Mouse (Mus musculus): Measurements from ENCODE around the gene Cux1. TPM values are rescaled to one million over a fixed set of nuclear protein-coding genes. Genes with fewer than 3 reads are reported as not detected.

Cux1 gene
- polyA plus RNA-seq, 1 experiment from 2014 or later: 114 TPM

DNA sequence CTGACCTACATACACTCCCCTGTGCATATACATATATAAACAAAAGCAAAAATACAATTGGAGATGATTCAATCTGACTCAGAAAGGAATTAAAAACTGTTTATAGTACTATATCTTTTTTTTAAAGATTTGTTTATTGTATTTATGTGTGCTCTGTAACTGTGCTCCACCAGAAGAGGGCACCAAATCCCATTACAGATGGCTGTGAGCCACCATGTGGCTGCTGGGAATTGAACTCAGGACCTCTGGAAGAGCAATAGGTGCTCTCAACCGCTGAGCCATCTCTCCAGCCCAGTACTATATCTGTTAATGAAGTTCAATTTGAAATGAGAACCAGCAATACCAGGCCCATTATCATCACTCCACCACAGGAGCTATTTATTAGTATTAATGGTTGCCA lies 187.9 kb downstream of the Cux1 start:
- H3K4me1 ChIP-seq: peaks cover 12% of the 10 kb centered on the region; the same call in 1 of the 2 replicates
- H3K4me3 ChIP-seq: no peak overlapping the region
- no peak overlapping the region for H3K4me2 ChIP-seq
- no peak overlapping the region for H3K27ac ChIP-seq
- 86% methylated on average over 1 of the region's 1 CpGs for WGBS
- no peaks in the 10 kb centered on the region for H3K9me3 ChIP-seq
- H3K9ac ChIP-seq: no peak overlapping the region
- no peak for ATAC-seq (ENCODE audit: borderline replicate concordance, extremely low read depth, low FRiP score, low TSS enrichment)
- H3K27me3 ChIP-seq: no peaks in the 10 kb centered on the region
- peaks cover 3% of the 10 kb centered on the region; the same call in 1 of the 2 replicates for H3K36me3 ChIP-seq

DNA sequence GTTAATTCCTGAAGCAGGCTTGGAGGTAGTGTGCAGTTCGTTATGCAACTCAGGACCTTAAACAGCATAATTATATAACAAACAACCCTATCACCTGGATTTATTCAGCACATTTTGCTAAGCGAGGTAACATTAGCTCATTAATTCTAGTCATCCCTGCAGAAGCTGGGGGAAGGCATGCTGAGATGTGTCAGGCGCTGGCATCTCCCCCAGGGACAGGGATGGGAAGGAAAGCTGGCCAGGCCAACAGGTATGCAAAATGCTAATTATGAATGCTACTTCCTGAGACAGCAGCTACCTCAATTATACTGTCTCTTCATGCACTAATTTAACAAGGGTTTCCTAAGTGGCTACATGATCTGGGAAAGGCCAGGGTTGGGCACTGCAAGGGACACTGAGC lies 190.2 kb downstream of the Cux1 start:
- Histone ChIP-seq H3K27me3 (no peaks in the 10 kb centered on the region), H3K4me2 (no peak overlapping the region), H3K4me1 (0 out of 2 replicates have a peak, but pooled peaks cover 3% of the 10 kb centered on the region), H3K9ac (no peak overlapping the region), H3K27ac (no peak overlapping the region), H3K4me3 (no peak overlapping the region), H3K9me3 (no peaks in the 10 kb centered on the region), H3K36me3 (peaks cover 6% of the 10 kb centered on the region; the same call in 1 of the 2 replicates)
- ATAC-seq (ENCODE audit: borderline replicate concordance, extremely low read depth, low FRiP score, low TSS enrichment): no peak
- WGBS: 88% methylated on average over 3 of the region's 3 CpGs

DNA sequence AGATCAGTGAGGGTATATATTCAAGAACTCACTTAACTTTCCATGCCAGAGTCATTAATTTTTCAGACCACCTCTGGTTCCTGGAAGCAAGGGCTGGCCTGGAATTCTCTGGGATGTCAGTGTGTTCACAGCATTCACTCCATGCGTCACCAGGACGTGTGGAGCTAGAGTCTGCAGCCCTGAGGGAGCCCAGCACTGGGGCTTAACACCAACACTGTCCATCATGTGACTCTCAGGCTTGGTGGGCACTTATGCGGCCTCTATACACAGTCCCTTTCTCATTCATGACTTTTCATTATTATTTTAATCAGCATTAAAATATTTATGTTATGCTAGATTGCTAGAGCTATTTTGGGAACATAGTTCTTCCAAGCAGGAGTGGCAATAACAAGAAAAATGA lies 191.9 kb downstream of the Cux1 start:
- Histone ChIP-seq H3K9me3 (no peaks in the 10 kb centered on the region), H3K36me3 (peaks cover 6% of the 10 kb centered on the region; the same call in 1 of the 2 replicates), H3K4me3 (no peak overlapping the region), H3K9ac (no peak overlapping the region), H3K27me3 (no peaks in the 10 kb centered on the region), H3K4me2 (no peak overlapping the region), H3K4me1 (no peaks in the 10 kb centered on the region), H3K27ac (no peak overlapping the region)
- 64% methylated on average over 3 of the region's 3 CpGs for WGBS
- ATAC-seq (ENCODE audit: borderline replicate concordance, extremely low read depth, low FRiP score, low TSS enrichment): no peak

DNA sequence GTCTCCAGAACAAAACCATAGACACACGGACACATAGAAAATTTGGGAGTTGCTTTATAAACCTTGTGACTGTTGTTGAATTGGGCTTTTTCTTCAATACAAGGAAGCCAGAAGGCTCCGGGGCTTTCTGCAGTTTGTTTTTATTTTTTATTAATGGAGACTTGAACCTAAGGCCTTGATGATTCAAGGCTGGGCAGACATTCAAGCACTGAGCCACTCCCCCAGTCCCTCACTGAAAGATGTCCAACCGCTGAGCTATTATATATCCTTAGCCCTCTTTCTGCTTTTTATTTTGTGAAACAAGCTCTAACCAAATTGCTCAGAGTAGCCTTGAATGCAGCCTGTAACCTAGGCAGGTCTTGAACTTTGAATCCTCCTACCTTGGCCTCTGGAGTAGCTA lies 195.0 kb downstream of the Cux1 start:
- H3K4me3 ChIP-seq: no peak overlapping the region
- no peaks in the 10 kb centered on the region for H3K27me3 ChIP-seq
- no peak overlapping the region for H3K9ac ChIP-seq
- no peaks in the 10 kb centered on the region for H3K4me1 ChIP-seq
- peaks cover 21% of the 10 kb centered on the region; the same call in 1 of the 2 replicates for H3K36me3 ChIP-seq
- H3K27ac ChIP-seq: no peak overlapping the region
- WGBS: 85% methylated on average over 3 of the region's 3 CpGs
- no peaks in the 10 kb centered on the region for H3K9me3 ChIP-seq
- no peak for ATAC-seq (ENCODE audit: borderline replicate concordance, extremely low read depth, low FRiP score, low TSS enrichment)
- H3K4me2 ChIP-seq: no peak overlapping the region

- H3K9ac ChIP-seq: no peak overlapping the region
- H3K4me2 ChIP-seq: no peak overlapping the region
- peaks cover 40% of the 10 kb centered on the region for H3K36me3 ChIP-seq
- H3K27ac ChIP-seq: no peak overlapping the region
- H3K4me3 ChIP-seq: no peak overlapping the region
- 69% methylated on average over 7 of the region's 7 CpGs for WGBS
- no peak for ATAC-seq (ENCODE audit: borderline replicate concordance, extremely low read depth, low FRiP score, low TSS enrichment)
- no peaks in the 10 kb centered on the region for H3K4me1 ChIP-seq
- H3K9me3 ChIP-seq: no peaks in the 10 kb centered on the region
- no peaks in the 10 kb centered on the region for H3K27me3 ChIP-seq
Measured at GRCm38 (mm10) chr5:136363421-136363820, 203.9 kb downstream of the Cux1 start.

- 83% methylated on average over 6 of the region's 6 CpGs for WGBS
- Histone ChIP-seq H3K4me2 (no peak overlapping the region), H3K27ac (no peak overlapping the region), H3K36me3 (peaks cover 39% of the 10 kb centered on the region), H3K9ac (no peak overlapping the region), H3K27me3 (no peaks in the 10 kb centered on the region), H3K4me3 (no peak overlapping the region), H3K4me1 (no peaks in the 10 kb centered on the region), H3K9me3 (no peaks in the 10 kb centered on the region)
- ATAC-seq (ENCODE audit: borderline replicate concordance, extremely low read depth, low FRiP score, low TSS enrichment): no peak
Measured at GRCm38 (mm10) chr5:136362473-136363230, 204.6 kb downstream of the Cux1 start.

DNA sequence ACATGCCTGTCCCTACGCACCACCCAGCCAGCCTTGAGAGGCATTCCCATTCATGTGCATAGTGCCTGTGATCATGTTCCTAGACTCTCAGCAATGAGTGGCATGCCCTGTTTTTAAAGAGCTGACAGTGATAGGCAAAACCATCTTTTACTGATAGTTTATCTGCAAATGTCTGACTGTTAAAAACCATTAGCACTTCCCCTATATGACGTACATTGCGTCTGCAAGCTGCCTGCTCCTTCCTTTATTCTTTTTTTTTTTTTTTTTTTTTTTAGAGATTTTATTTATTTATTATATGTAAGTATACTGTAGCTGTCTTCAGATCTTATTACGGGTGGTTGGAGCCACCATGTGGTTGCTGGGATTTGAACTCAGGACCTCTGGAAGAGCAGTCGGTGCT lies 205.3 kb downstream of the Cux1 start:
- Histone ChIP-seq H3K9ac (no peak overlapping the region), H3K36me3 (peaks cover 34% of the 10 kb centered on the region), H3K4me3 (no peak overlapping the region), H3K4me1 (no peaks in the 10 kb centered on the region), H3K9me3 (no peaks in the 10 kb centered on the region), H3K27ac (no peak overlapping the region), H3K4me2 (no peak overlapping the region), H3K27me3 (no peaks in the 10 kb centered on the region)
- ATAC-seq (ENCODE audit: borderline replicate concordance, extremely low read depth, low FRiP score, low TSS enrichment): no peak
- 82% methylated on average over 5 of the region's 5 CpGs for WGBS

- H3K36me3 ChIP-seq: peaks cover 22% of the 10 kb centered on the region
- no peaks in the 10 kb centered on the region for H3K27me3 ChIP-seq
- H3K9me3 ChIP-seq: no peaks in the 10 kb centered on the region
- H3K27ac ChIP-seq: no peak overlapping the region
- H3K9ac ChIP-seq: no peak overlapping the region
- ATAC-seq (ENCODE audit: borderline replicate concordance, extremely low read depth, low FRiP score, low TSS enrichment): no peak
- H3K4me3 ChIP-seq: no peak overlapping the region
- H3K4me2 ChIP-seq: no peak overlapping the region
- no peaks in the 10 kb centered on the region for H3K4me1 ChIP-seq
- 70% methylated on average over 2 of the region's 2 CpGs for WGBS
Measured at GRCm38 (mm10) chr5:136357227-136357626, 210.1 kb downstream of the Cux1 start.

DNA sequence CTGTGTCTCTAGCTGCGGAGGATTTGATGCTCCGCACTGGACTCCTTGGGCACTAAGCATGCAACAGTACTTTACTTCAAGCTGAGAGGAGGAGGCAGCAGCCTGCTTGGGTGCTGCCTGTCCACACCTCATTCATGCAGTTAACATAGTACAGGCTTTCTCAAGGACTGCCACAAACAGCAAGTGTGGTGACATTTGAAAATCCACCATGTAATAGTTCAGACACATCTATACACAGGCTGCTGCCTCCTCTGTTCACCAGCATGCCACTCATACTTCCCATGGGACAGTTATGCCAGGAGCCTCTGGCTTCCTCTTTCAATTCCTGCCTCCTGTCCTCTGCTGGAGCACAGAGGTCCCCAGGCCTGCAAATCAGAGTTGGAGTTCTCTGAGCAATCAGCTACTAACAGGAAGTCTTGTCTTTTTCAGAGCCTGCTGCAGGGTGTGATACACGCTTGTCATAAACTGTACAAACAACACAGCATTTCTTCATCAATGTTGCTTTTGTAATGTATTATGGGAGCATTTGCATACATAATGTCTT lies 211.6 kb downstream of the Cux1 start:
- H3K27me3 ChIP-seq: no peaks in the 10 kb centered on the region
- H3K36me3 ChIP-seq: peaks cover 19% of the 10 kb centered on the region; the same call in 1 of the 2 replicates

GRCm38 (mm10) chr5:136354729-136355128 lies 212.6 kb downstream of the Cux1 start:
- no peaks in the 10 kb centered on the region for H3K27me3 ChIP-seq
- H3K9ac ChIP-seq: no peak overlapping the region
- no peak for ATAC-seq (ENCODE audit: borderline replicate concordance, extremely low read depth, low FRiP score, low TSS enrichment)
- no peaks in the 10 kb centered on the region for H3K9me3 ChIP-seq
- H3K27ac ChIP-seq: no peak overlapping the region
- WGBS: 67% methylated on average over 6 of the region's 6 CpGs
- H3K4me1 ChIP-seq: no peaks in the 10 kb centered on the region
- H3K4me3 ChIP-seq: no peak overlapping the region
- peaks cover 10% of the 10 kb centered on the region; the same call in 1 of the 2 replicates for H3K36me3 ChIP-seq
- no peak overlapping the region for H3K4me2 ChIP-seq

More for the DNA sequence above, 211.6 kb downstream of the Cux1 start:
- Histone ChIP-seq H3K4me2 (no peak overlapping the region), H3K9me3 (no peaks in the 10 kb centered on the region), H3K4me3 (no peak overlapping the region), H3K27ac (no peak overlapping the region), H3K9ac (no peak overlapping the region), H3K4me1 (no peaks in the 10 kb centered on the region)
- 85% methylated on average over 3 of the region's 3 CpGs for WGBS
- no peak for ATAC-seq (ENCODE audit: borderline replicate concordance, extremely low read depth, low FRiP score, low TSS enrichment)

DNA sequence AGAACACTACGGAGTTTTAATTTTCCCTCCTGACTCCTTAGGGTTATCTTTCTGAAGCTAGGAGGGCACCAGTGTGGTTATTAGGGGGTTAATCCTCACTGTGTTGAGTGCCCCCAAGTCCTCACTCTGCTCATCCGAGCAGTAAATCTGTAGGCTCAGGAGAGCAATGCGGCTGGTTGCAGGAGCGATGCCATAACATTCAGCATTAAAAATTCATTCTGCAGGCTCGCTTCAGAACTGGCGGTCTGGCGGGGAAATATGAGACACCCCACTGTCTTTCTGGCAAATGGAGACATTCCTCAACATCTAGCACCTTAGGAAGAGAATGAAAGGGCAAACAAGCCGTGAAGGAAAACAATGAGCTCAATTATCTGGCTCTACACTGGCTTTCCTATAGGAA lies 214.2 kb downstream of the Cux1 start:
- H3K4me3 ChIP-seq: no peak overlapping the region
- no peaks in the 10 kb centered on the region for H3K27me3 ChIP-seq
- no peak overlapping the region for H3K4me2 ChIP-seq
- H3K9me3 ChIP-seq: no peaks in the 10 kb centered on the region
- H3K9ac ChIP-seq: no peak overlapping the region
- ATAC-seq (ENCODE audit: borderline replicate concordance, extremely low read depth, low FRiP score, low TSS enrichment): no peak
- 51% methylated on average over 8 of the region's 8 CpGs for WGBS
- no peaks in the 10 kb centered on the region for H3K4me1 ChIP-seq
- peaks cover 6% of the 10 kb centered on the region; the same call in 1 of the 2 replicates for H3K36me3 ChIP-seq
- H3K27ac ChIP-seq: no peak overlapping the region

- ATAC-seq (ENCODE audit: borderline replicate concordance, extremely low read depth, low FRiP score, low TSS enrichment): no peak
- Histone ChIP-seq H3K4me2 (no peak overlapping the region), H3K27me3 (no peaks in the 10 kb centered on the region), H3K36me3 (peaks cover 15% of the 10 kb centered on the region), H3K27ac (no peak overlapping the region), H3K4me3 (no peak overlapping the region), H3K4me1 (no peaks in the 10 kb centered on the region), H3K9ac (no peak overlapping the region), H3K9me3 (no peaks in the 10 kb centered on the region)
- WGBS: 76% methylated on average over 15 of the region's 15 CpGs
Measured at GRCm38 (mm10) chr5:136343156-136343890, 224.0 kb downstream of the Cux1 start.

Data from lung, embryonic 15.5 days (tissue).